Mouse (Mus musculus): ENCODE results near the gene Fam129a. TPM values are rescaled to one million over a fixed set of nuclear protein-coding genes. Genes with fewer than 3 reads are reported as not detected.

Gene Fam129a
- polyA plus RNA-seq, 1 experiment from 2014 or later, result 2.5 TPM

DNA sequence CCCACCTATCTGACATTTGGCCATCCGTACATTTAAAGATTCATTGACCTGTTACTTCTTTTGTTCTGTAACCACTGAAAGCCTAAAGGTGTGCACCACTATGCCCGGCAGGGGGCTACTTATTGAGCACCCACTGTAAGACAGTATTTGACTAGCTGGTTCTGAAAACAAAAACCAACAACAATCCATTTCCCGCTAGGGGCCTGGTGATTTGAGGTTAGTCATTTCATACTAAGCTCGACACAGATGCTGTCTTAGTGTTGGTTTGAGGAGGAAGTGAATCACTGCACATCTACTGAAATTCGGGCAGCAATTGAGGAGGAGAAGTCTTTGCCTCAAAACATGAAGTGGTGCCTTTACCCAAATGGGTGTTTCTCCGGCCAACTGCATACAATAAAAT is 89.9 kb downstream of the Fam129a start:
- WGBS, result 91% methylated on average over 6 of the region's 6 CpGs
- H3K4me1 ChIP-seq (replicated peaks), result 0 out of 2 replicates have a peak, but pooled peaks cover 9% of the 10 kb centered on the region

DNA sequence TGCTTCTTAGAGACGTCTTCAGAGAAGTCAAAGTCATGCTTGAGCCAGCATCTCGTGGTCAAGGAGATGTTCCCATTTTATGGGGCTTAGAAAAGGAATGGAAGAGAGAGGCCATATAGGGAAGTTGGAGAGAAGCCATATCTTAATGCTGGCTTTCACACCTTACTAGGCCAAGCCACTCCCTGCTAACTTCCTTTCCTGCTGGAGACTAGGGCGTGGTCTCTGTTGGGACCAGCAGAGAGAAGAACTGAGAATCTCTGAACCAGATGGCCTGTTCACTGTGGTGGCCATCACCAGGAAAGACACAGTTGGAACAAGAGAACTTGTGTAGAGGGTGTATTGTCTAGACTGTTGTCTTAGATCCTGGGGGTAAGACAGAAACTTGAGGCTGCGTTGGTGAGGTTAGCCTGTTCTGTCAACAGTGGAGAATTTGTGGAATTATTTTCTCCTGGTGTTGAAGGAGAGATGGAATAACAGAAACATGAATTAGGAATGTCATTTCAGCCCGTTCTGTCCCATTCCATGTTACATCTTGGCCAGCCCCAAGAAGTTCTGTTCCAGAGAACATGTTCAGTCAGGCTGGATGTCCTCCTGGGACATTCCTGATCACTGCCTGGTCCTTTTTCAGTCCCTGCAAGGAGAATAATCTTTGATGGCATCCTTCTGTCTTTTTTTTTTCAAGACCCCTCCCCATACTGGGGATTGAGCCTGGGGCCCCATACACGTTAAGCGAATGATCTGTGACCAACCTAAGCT is 90.9 kb downstream of the Fam129a start:
- H3K4me2 ChIP-seq, result no peak overlapping the region
- no peak for ATAC-seq (ENCODE audit: low FRiP score)
- H3K9me3 ChIP-seq, result no peaks in the 10 kb centered on the region
- no peak overlapping the region for H3K9ac ChIP-seq
- H3K4me1 ChIP-seq (replicated peaks), result 0 out of 2 replicates have a peak, but pooled peaks cover 8% of the 10 kb centered on the region
- no peak overlapping the region for H3K4me3 ChIP-seq
- H3K27me3 ChIP-seq, result no peaks in the 10 kb centered on the region
- no peaks in the 10 kb centered on the region for H3K36me3 ChIP-seq
- 90% methylated on average over 7 of the region's 7 CpGs for WGBS
- no peak overlapping the region for H3K27ac ChIP-seq

More for the DNA sequence above, 89.9 kb downstream of the Fam129a start:
- no peak overlapping the region for H3K4me3 ChIP-seq
- H3K4me2 ChIP-seq, result no peak overlapping the region
- no peak for ATAC-seq (ENCODE audit: low FRiP score)
- H3K27me3 ChIP-seq, result no peaks in the 10 kb centered on the region
- H3K27ac ChIP-seq, result no peak overlapping the region
- no peaks in the 10 kb centered on the region for H3K36me3 ChIP-seq
- H3K9me3 ChIP-seq, result no peaks in the 10 kb centered on the region
- no peak overlapping the region for H3K9ac ChIP-seq

DNA sequence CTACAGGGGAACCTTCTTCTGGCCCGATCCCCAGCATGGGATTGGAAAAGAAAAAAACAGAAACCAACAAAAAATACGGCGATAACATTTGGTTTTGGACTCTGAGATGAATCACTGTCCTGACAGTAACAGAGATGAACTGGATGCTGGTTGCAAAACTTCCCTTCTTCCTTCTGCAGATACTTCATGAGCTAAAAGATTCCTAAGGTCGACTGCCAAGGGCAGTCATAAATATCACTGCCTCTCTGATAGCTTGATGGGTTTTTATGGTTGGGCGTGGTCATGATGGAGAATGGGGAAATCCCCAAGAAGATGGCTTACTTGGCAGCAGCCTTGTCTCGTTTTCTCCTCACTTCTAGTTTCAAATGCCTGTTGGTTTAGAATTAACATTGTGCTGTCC is 92.0 kb downstream of the Fam129a start:
- WGBS, result 88% methylated on average over 6 of the region's 6 CpGs
- Histone ChIP-seq H3K9me3 (no peaks in the 10 kb centered on the region), H3K27ac (no peak overlapping the region), H3K4me1 (replicated peaks) (0 out of 2 replicates have a peak, but pooled peaks cover 4% of the 10 kb centered on the region), H3K4me2 (no peak overlapping the region), H3K4me3 (no peak overlapping the region), H3K36me3 (no peaks in the 10 kb centered on the region), H3K27me3 (no peaks in the 10 kb centered on the region), H3K9ac (no peak overlapping the region)
- no peak for ATAC-seq (ENCODE audit: low FRiP score)

DNA sequence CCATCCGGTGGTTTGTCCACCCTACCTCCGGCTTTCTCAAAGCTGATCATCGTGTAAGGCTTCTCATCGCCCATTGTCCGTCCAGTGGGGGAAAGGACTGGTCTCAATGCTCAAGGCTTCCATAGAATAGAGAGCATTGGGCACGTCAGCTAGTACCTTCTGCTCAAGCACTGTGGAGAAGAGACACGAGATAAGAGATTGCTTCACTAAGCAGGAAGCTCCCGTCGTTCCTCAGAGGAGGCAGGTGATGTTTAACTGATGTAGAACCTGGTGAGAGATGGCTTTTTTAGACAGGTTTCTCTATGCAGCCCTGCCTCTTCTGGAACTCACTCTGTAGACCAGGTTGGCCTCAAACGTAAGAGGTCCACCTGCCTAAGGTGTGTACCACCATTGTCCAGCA is 93.4 kb downstream of the Fam129a start:
- no peak for ATAC-seq (ENCODE audit: low FRiP score)
- no peaks in the 10 kb centered on the region for H3K4me1 ChIP-seq (replicated peaks)
- no peaks in the 10 kb centered on the region for H3K9me3 ChIP-seq
- no peaks in the 10 kb centered on the region for H3K36me3 ChIP-seq
- H3K27ac ChIP-seq, result no peak overlapping the region
- H3K4me3 ChIP-seq, result no peak overlapping the region
- 94% methylated on average over 10 of the region's 10 CpGs for WGBS
- H3K27me3 ChIP-seq, result no peaks in the 10 kb centered on the region
- H3K4me2 ChIP-seq, result no peak overlapping the region
- no peak overlapping the region for H3K9ac ChIP-seq

DNA sequence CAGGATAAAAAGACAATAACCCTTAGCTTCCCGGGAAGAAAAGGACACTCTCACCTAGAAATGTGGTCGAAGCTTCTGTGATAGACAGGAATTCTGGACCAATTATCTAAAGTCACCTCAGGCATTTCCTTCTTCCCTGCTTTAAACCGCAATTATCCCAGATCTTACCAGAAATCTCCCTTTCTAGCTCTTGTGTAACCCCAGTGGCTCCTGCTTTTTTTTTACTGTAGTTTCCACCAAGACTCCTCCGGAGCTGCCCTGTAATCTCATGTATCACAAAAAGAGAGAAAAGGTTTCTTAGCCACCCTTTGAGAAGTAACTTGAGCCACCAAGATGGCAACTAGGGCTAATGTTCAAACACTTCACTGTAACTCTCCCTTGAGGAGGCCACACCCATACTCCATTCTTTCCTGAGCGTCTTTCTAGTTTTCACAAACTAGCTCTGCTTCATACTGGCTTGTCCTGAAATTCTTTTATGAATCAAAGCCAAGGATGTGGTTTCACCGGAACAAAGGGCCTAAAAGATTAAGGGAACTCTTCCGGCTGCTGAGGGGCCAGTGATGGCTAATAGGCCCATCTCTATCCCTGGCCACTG is 93.9 kb downstream of the Fam129a start:
- no peaks in the 10 kb centered on the region for H3K36me3 ChIP-seq
- no peak overlapping the region for H3K9ac ChIP-seq
- WGBS, result 89% methylated on average over 7 of the region's 7 CpGs
- no peaks in the 10 kb centered on the region for H3K27me3 ChIP-seq
- H3K4me1 ChIP-seq (replicated peaks), result no peaks in the 10 kb centered on the region
- no peak overlapping the region for H3K27ac ChIP-seq
- no peak for ATAC-seq (ENCODE audit: low FRiP score)
- no peak overlapping the region for H3K4me2 ChIP-seq
- H3K9me3 ChIP-seq, result no peaks in the 10 kb centered on the region
- no peak overlapping the region for H3K4me3 ChIP-seq

DNA sequence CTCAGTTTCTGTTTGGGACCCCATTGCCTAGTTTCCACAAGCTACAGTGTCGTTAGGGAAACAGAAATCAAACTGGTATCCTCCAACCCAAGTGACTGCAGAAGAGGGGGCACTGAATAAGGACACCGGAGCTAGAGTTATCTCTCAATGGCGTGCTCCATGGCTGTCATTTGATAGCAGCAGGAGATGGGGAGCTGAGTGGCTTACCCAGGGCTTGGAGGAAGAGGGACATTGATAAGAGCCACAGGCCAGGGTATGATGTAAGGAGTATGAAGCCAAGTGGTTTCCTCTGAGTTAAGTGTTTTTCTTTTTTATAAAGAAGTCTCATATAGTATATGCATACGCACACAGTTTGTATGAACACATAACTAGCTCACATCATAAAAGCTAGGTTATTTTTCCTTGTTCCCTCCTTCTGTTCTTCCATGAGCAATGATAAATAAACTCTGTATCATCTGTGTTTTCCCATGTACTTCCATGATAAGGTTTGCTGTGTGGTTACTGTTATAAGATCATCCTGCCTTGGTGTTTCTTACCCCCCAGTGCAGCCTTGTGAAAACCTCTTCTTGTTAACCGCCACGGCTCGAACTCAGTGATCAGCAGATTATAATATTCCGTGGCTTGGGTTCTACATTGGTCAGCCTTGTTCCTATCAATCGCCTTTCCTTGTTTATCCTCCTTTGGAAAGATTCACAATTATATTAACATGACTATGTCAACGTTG is 96.5 kb downstream of the Fam129a start:
- Histone ChIP-seq H3K9me3 (no peaks in the 10 kb centered on the region), H3K4me3 (no peak overlapping the region), H3K4me2 (no peak overlapping the region), H3K27ac (no peak overlapping the region), H3K9ac (no peak overlapping the region), H3K27me3 (no peaks in the 10 kb centered on the region), H3K4me1 (replicated peaks) (no peaks in the 10 kb centered on the region), H3K36me3 (no peaks in the 10 kb centered on the region)
- WGBS, result 91% methylated on average over 10 of the region's 10 CpGs
- ATAC-seq (ENCODE audit: low FRiP score), result no peak

DNA sequence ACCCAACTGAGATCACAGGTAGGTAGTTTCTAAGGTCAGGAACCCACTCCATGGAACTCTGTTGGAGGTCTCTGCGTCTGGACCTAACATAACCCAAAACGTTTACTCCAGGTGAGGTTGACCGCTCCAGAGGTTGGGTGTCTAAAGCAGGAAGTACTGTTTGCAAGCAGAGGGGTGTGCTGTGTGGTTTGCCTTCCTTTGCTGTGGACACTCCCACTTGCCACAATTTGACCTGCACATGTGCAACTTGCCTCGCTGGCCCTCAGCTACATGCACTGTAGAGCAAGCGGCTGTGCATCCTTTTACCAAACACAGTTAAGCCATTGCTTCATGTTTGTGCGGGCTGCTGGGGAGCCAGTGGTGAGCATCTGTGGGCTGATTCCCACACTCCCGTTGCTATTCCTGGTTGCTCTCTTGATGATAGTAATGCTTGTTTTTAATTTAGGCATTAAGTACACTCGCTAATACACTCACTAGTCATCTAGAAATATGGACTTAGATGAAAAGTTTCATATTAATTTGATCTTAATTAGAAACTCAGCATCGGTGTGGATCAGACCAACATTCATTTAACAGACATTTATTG is 99.1 kb downstream of the Fam129a start:
- no peak overlapping the region for H3K4me3 ChIP-seq
- no peak overlapping the region for H3K4me2 ChIP-seq
- no peak for ATAC-seq (ENCODE audit: low FRiP score)
- H3K9me3 ChIP-seq, result no peaks in the 10 kb centered on the region
- WGBS, result 82% methylated on average over 9 of the region's 9 CpGs
- no peaks in the 10 kb centered on the region for H3K4me1 ChIP-seq (replicated peaks)
- H3K9ac ChIP-seq, result no peak overlapping the region
- no peak overlapping the region for H3K27ac ChIP-seq
- H3K27me3 ChIP-seq, result no peaks in the 10 kb centered on the region
- H3K36me3 ChIP-seq, result no peaks in the 10 kb centered on the region

DNA sequence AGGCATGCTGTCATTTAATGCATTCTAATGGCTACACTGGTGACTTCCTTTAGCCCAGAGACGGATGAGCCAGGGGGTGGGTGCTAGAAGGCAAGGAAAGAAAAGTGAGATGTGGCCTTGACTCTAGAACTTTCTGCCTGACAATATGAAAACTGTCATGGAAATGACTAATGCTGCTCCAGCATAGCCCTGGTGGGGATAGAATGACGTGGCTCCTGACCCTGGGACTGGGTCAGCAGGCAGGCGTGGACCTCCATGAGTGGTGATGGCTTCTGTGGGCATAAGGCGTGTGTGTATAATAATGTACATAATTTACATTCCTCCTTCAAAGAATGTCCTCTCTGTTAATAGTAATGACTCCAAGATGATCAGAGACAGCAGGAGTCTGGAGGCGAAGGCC is 104.7 kb downstream of the Fam129a start:
- Histone ChIP-seq H3K36me3 (no peaks in the 10 kb centered on the region), H3K27me3 (no peaks in the 10 kb centered on the region), H3K4me1 (replicated peaks) (0 out of 2 replicates have a peak, but pooled peaks cover 6% of the 10 kb centered on the region), H3K27ac (no peak overlapping the region), H3K9me3 (no peaks in the 10 kb centered on the region), H3K4me2 (no peak overlapping the region), H3K9ac (no peak overlapping the region), H3K4me3 (no peak overlapping the region)
- 67% methylated on average over 5 of the region's 5 CpGs for WGBS
- no peak for ATAC-seq (ENCODE audit: low FRiP score)

DNA sequence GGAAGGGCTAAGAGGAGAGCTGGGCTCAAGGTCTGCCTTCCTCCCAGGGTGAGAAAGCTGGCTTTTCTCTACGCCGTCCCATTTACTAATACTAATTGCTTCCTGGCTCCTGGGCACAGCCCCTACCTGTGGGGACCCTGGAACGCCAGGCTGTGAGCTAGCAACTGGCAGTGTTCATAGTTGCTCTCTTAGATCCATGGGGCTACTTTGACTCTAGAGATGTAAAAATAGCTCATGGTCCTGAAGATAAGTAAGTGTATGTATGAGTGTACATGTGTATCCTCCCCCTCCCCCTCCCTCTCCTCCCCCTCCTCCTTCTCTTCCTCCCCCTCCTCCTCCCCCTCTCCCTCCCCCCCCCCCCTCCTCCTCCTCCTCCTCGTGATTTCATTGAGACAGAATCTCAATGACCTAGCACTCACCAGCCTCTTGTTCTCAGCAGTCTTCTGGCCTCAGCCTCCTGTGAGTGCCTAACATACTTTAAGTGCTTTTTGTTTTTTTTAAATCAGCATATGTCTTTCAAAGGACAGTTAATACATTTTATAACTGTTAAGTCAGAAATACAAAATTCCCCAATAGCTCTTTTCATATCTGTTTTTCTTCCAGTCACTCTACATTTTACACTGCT is 106.3 kb downstream of the Fam129a start:
- 62% methylated on average over 3 of the region's 4 CpGs for WGBS
- Histone ChIP-seq H3K27me3 (no peaks in the 10 kb centered on the region), H3K36me3 (no peaks in the 10 kb centered on the region), H3K4me3 (no peak overlapping the region), H3K9ac (no peak overlapping the region), H3K27ac (no peak overlapping the region), H3K9me3 (no peaks in the 10 kb centered on the region), H3K4me1 (replicated peaks) (0 out of 2 replicates have a peak, but pooled peaks cover 6% of the 10 kb centered on the region), H3K4me2 (no peak overlapping the region)
- no peak for ATAC-seq (ENCODE audit: low FRiP score)

DNA sequence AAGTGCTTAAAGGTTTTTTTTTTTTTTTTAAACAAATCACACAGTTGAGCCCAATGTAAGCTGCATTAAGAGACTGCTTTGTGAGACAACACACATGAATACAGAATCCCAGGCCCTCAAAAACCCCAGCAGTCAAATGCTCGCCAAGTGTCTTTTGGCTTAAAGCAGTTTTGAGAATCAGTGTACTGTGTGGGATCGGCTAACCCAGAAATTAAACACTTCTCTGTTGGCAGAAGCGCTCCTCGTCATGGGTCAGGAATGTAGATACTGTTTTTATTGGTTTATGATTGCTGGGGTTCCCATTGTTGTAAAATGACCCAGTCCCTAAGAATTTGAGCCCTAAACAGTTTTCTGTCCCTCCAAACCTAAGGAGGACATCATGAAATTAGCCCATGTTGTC is 107.0 kb downstream of the Fam129a start:
- Histone ChIP-seq H3K27ac (no peak overlapping the region), H3K9me3 (no peaks in the 10 kb centered on the region), H3K27me3 (no peaks in the 10 kb centered on the region), H3K4me2 (no peak overlapping the region), H3K9ac (no peak overlapping the region), H3K36me3 (no peaks in the 10 kb centered on the region), H3K4me3 (no peak overlapping the region), H3K4me1 (replicated peaks) (0 out of 2 replicates have a peak, but pooled peaks cover 6% of the 10 kb centered on the region)
- 82% methylated on average over 4 of the region's 4 CpGs for WGBS
- ATAC-seq (ENCODE audit: low FRiP score), result no peak

DNA sequence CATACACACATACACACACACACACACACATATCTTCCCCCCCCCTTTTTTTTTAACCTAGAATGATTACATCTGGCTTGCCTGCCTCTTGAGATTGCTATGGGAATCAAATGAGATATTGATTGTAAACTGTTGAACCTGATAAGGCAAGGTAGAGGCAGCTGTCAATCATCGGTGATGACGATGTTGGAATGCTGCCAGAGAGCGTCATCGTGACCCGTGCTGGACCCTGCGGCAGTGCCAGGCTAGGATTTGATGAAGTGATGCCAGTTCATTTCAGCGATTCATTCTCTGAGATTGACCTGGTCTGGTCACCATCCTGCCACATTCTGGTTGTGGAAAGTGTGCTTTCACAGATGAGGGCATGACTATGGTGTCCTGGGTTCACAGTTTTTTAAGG is 108.2 kb downstream of the Fam129a start:
- Histone ChIP-seq H3K36me3 (no peaks in the 10 kb centered on the region), H3K27me3 (no peaks in the 10 kb centered on the region), H3K4me1 (replicated peaks) (0 out of 2 replicates have a peak, but pooled peaks cover 6% of the 10 kb centered on the region), H3K27ac (no peak overlapping the region), H3K4me3 (no peak overlapping the region), H3K9me3 (no peaks in the 10 kb centered on the region), H3K4me2 (no peak overlapping the region), H3K9ac (no peak overlapping the region)
- ATAC-seq (ENCODE audit: low FRiP score), result no peak
- WGBS, result 86% methylated on average over 7 of the region's 7 CpGs
